Mouse (Mus musculus) bone marrow, adult 2 months (tissue): Measurements from ENCODE around the gene Tbc1d22b.

Experiments used
- CTCF ChIP-seq: fragments of 200-500 bp; IDR thresholded peaks from 2 replicates; pipeline ENCODE4 v1.5.1; 2011; ENCODE audit warnings: low read length, control low read depth; ENCODE audit not compliant: control insufficient read depth, insufficient read depth
- POLR2A ChIP-seq: fragments of 200-500 bp; IDR thresholded peaks from 2 replicates; pipeline ENCODE4 v1.6.1; 2011; ENCODE audit warnings: low read depth, mild to moderate bottlenecking, control low read depth, low read length, borderline replicate concordance; ENCODE audit not compliant: control insufficient read depth

- no peak for TF ChIP-seq POLR2A
- no peak for TF ChIP-seq CTCF
Measured at GRCm38 (mm10) chr17:29565521-29565920, 15.9 kb downstream of the Tbc1d22b start.
